Mouse (Mus musculus) cerebellum, adult 11-12 months (tissue): ENCODE measurements around the gene Pitpnm2.

Source experiments
- DNase-seq: peaks from one replicate; pipeline ENCODE4 v3.0.0; 2022

The Pitpnm2 gene

GRCm38 (mm10) chr5:124175138-124175537, 74.4 kb downstream of the Pitpnm2 start:
- peak; percentile 48 for DNase-seq

- peak; percentile 94 for DNase-seq
These were observed 76.3 kb downstream of the Pitpnm2 start for GRCm38 (mm10) chr5:124173012-124173985.

- DNase-seq, result peak; percentile 55
These were observed 77.3 kb downstream of the Pitpnm2 start for GRCm38 (mm10) chr5:124172246-124172645.

DNA sequence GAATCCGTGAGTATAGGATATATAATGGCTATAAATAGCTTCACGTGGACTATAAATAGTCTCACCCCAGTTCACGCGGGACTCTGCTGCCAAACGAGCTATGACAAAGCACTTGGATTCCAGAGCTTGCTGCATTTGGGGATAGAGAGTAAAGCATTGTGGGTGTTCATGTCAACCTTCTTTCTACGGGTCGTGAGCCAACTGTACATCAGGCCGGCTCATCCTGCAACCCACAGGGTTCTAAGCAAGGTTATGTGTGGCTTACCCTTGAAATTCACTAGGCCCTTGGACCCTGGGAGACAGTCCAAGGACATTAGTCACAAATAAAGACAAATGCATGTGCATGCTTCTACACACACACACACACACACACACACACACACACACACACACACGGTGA, 77.8 kb downstream of the Pitpnm2 start:
- peak; percentile 39 for DNase-seq

- no peak for DNase-seq
These were observed 80.3 kb downstream of the Pitpnm2 start for GRCm38 (mm10) chr5:124169224-124169621.

GRCm38 (mm10) chr5:124168428-124169223, 80.9 kb downstream of the Pitpnm2 start:
- peak; percentile 28 for DNase-seq

DNA sequence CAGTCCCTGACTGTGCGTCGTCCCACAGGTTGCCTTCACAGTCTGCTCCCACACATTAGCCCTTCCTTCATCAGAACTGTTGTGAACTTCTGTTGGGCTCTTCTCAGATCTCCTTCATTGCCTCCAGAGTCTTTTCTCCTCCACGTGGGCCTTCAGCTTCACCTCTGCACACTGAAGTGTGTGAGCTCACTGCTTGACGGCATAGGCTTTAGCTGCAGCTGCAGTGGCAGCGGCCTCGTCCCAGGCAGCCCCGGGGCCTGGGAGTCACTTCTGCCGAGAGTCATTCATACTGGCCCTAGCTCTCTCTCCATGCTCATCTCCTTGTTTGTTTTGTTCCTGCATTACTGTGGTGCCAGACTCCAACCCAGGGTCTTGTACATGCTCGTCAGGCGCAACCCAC, 81.9 kb downstream of the Pitpnm2 start:
- peak; percentile 19 for DNase-seq

DNA sequence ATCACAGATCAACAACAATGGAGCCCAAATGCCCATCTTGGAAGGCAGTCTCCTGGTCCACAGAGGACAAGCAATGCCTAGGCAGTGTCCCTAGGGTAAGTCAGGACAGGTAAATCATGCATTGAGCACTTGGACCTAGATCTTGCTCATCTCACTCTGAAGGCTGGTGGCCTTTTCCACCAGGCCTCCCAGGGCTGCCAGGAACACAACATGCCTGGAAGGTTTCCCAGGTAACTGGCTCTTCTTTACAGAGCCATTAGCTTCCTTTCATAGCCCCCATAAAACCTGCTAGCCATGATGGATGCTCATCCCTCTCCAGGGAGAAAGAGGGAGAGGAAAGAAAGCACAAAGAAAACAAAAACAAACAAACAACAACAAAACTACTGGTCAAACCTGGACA, 82.8 kb downstream of the Pitpnm2 start:
- DNase-seq, result peak; percentile 82

GRCm38 (mm10) chr5:124165622-124166570, 83.7 kb downstream of the Pitpnm2 start:
- peak; percentile 61 for DNase-seq

DNA sequence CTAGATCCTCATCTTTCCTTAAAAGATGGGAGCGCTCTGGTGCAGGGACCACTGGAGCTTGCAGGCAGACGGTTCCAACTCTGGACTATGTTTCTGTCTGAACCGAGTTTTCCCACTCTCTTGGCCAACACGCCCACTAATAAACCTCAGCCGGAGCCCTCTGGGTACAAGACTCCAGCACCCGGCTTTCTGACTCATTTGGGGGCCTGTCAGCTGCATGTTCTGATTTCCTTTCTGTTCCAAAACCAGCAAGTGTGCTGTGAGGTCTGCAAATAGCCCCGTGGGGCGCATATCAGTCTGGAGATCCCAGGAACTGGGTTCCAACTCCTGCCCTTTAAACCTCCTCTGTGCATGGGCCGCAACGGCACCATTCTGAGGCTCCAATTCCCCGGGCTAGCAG, 86.1 kb downstream of the Pitpnm2 start:
- DNase-seq, result peak; percentile 29

GRCm38 (mm10) chr5:124162577-124162976, 87.0 kb downstream of the Pitpnm2 start:
- peak; percentile 72 for DNase-seq

- DNase-seq, result peak; percentile 23
These were observed 87.7 kb downstream of the Pitpnm2 start for GRCm38 (mm10) chr5:124161831-124162230.

DNA sequence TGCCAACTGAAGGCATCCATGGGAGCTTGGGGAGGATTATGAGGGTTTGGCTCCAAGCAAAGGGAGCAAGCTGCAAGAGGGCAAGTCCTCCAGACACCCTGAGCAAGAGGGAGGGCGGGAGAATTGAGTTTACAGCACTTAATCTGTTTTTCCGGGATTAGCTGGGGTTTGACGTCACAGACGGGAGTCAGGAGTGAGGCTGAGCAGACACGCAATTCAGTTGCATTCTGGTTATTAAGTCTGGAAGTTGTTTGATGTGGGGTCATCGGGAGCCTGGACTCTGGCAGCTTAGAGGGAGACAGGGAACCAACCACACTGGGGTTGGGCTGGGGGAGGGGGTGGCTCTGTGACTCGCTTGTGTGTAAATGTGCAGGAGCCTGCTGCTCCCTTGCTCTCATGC, 90.1 kb downstream of the Pitpnm2 start:
- no peak for DNase-seq

DNA sequence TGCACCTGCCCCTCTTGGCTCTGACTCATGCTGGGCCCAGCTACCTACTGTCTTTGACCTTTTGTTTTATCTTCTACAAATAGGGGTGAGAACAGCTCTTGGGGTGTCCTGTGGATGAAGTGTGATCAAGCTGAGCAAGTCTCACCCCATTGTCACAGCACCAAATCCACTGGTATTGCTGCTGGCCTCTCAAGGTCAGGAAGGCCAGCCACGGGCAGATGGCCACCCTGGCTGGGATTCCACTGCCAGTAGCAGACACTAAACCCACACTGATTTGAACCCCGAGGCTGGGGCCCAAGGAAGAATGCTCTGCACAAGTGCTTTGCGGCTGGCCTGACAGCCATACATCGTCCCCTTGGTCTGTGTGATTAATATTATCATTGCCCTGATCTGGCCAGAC, 91.3 kb downstream of the Pitpnm2 start:
- DNase-seq, result peak; percentile 53

- DNase-seq, result no peak
These were observed 93.6 kb downstream of the Pitpnm2 start for GRCm38 (mm10) chr5:124155943-124156342.

DNA sequence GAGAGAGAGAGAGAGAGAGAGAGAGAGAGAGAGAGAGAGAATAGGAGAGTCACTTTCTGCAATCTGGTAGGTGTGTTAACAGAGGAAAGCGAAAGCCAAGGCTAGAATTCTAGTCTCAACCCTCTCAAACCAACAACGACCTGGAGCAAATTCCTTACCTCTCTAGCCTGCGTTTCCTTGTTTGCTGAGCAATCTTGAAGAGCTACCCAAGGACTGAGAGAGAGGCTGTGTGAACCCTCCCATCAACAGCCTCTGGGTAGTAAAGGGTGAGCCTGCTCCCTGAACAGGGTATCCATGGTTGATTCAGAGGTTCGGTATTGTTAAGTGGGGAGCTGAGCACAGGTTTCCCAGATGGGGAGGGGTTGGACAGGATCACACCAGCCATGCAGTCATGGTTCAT, 96.8 kb downstream of the Pitpnm2 start:
- DNase-seq, result no peak

GRCm38 (mm10) chr5:124150895-124151294, 98.7 kb downstream of the Pitpnm2 start:
- no peak for DNase-seq

- DNase-seq, result no peak
These were observed 100.5 kb downstream of the Pitpnm2 start for GRCm38 (mm10) chr5:124149028-124149427.

DNA sequence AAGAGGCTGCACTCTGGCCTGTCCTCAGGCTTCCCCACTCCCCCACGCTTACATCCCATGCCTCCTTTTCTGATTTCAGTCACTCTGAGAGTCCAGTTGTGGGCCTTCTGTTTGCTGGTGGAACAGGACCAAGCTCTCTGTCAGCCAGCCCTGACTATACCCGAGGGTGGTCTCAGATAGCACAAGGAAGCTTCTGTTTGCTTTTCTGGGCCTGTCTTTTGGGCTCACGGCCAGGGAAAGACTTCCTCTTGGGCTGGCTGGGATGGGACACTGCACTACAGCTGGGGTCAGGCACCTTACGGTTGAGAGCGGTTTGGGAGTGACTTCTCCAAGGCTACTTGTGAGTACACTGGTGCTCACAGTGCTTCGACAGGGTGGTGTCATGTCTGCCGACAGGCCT, 111.5 kb downstream of the Pitpnm2 start:
- DNase-seq, result peak; percentile 37

DNA sequence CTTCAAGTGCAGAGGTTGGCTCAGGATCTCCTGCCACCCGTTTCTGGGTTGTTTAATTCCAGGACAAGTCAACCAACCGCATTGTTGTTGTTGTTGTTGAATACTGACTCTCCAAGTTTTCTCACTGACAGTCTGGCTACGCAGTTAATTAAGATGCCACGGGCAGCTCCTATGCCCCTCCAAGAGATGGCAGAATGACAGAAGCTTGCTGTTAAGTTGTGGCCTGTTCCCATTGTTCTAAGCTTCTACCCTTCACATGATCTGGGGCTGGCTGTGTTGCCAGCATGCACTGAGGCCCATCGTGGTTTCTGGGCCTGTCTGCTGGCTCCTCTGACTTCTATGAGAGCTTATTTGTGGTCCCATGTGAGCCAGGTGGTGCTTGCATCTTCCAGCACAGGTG, 115.3 kb downstream of the Pitpnm2 start:
- DNase-seq, result no peak

DNA sequence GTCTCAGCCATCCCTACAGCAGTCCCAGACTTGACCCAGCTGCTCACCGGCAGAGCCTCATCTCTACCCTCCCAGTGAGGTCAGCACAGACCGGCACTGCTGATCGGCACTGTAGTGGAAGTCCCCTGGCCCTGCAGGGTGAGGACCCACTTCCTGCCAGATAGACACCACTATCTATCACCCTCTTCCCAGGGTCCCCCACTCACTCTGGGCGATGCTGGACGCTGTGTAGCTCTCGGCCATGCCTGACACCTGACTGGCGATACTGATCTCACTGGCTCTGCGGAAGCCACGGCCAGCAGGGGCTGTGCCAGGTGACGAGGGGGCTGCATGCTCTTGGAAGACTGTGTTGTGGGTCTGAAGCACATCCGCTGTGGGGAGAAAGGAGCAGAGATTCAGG, 124.5 kb downstream of the Pitpnm2 start:
- DNase-seq, result no peak

DNA sequence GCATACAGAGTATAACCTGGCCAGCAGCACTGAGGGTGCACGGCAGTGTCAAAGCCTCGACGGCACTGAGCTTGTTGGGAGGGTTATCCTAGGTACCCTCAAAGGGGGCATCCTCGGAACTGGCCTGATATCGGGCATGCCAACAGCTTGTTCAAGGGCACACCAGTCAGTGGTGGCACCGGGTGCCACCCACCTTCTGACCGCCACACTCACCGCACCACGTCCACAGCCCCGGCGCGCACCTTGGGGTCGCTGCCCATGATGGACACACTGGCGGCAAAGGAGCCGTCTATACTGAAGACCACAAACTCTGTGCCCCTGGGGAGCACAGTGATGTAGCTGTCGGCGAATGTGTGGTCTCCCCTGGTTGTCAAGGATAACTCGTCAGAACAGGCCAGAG, 127.2 kb downstream of the Pitpnm2 start:
- DNase-seq, result no peak

DNA sequence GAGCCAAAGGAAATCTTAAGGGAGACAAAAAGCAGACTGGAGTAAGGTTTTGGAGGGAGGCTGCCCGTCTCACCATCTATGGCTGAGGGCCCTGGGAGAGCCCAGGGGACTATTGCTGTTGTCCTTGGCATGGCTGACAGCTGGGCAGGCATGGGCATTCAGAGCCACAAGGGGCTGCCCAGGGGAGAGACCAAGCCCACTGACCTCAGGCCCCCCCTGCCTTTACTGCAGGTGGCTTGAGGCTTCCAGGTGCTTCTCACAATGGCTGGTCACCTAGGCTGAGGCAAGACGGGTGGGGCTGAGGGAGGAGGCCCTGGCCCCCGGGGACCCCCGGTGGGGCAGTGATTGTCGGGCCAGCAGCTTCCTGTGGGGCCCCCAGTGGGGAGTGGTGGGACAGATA, 130.4 kb downstream of the Pitpnm2 start:
- no peak for DNase-seq
